Mouse (Mus musculus) hindbrain, embryonic 15.5 days (tissue): Measurements from ENCODE around the gene Ldlrap1. TPM values are rescaled to one million over a fixed set of nuclear protein-coding genes. Genes with fewer than 3 reads are reported as not detected.
"Not testable (repeated sequence)": the region's sequence is repeated elsewhere in the genome, so short reads cannot be mapped to it uniquely, and the experiment has no call there.

Experiments
- ATAC-seq: fragments of 200-750 bp; cut with Nextera tagmentation; 2 replicates; pipeline ENCODE4 v1.8.0; 2017; ENCODE audit warnings: low read depth, moderate number of reproducible peaks, moderate TSS enrichment; ENCODE audit not compliant: low FRiP score
- H3K27ac ChIP-seq: fragments of 300-500 bp; sonication (generic); replicated peaks from 2 replicates; pipeline ENCODE4 v1.5.1; 2015; ENCODE audit warnings: mild to moderate bottlenecking, inconsistent platforms
- H3K27me3 ChIP-seq: fragments of 300-500 bp; sonication (generic); 2 replicates; pipeline ENCODE4 v1.6.1; 2015; ENCODE audit warnings: control low read depth, inconsistent platforms
- H3K36me3 ChIP-seq: fragments of 300-500 bp; sonication (generic); 2 replicates; pipeline ENCODE4 v1.6.1; 2015; ENCODE audit warnings: control low read depth, inconsistent platforms
- H3K4me1 ChIP-seq: fragments of 300-500 bp; sonication (generic); replicated peaks from 2 replicates; pipeline ENCODE4 v1.6.1; 2015; ENCODE audit warnings: control low read depth, inconsistent platforms
- H3K4me2 ChIP-seq: fragments of 300-500 bp; sonication (generic); 2 replicates; pipeline ENCODE4 v1.6.1; 2015; ENCODE audit warnings: moderate library complexity, mild to moderate bottlenecking, inconsistent platforms
- H3K4me3 ChIP-seq: fragments of 300-500 bp; sonication (generic); 2 replicates; pipeline ENCODE4 v1.5.1; 2015; ENCODE audit warnings: mild to moderate bottlenecking, inconsistent platforms
- H3K9ac ChIP-seq: fragments of 300-500 bp; sonication (generic); 2 replicates; pipeline ENCODE4 v1.6.1; 2015; ENCODE audit warnings: inconsistent platforms
- H3K9me3 ChIP-seq: fragments of 300-500 bp; sonication (generic); 2 replicates; pipeline ENCODE4 v1.6.1; 2016; ENCODE audit warnings: control low read depth, inconsistent platforms
- WGBS: fragments of 180-500 bp; shearing (Covaris S2); methylation state at CpG from one replicate; pipeline ENCODE4 v1.1.7; 2015; 5-methylcytosine and 5-hydroxymethylcytosine counted together
- polyA plus RNA-seq: library from polyadenylated mRNA; unstranded; fragments of >200 nt; fragmentation: Nextera tagmentation; extraction: Ambion mirVana; gene quantifications from 2 replicates; pipeline ENCODE4 v1.2.1, GENCODE M21; 2015

Ldlrap1 gene
- polyA plus RNA-seq, 1 experiment from 2014 or later = 2.7 TPM

DNA sequence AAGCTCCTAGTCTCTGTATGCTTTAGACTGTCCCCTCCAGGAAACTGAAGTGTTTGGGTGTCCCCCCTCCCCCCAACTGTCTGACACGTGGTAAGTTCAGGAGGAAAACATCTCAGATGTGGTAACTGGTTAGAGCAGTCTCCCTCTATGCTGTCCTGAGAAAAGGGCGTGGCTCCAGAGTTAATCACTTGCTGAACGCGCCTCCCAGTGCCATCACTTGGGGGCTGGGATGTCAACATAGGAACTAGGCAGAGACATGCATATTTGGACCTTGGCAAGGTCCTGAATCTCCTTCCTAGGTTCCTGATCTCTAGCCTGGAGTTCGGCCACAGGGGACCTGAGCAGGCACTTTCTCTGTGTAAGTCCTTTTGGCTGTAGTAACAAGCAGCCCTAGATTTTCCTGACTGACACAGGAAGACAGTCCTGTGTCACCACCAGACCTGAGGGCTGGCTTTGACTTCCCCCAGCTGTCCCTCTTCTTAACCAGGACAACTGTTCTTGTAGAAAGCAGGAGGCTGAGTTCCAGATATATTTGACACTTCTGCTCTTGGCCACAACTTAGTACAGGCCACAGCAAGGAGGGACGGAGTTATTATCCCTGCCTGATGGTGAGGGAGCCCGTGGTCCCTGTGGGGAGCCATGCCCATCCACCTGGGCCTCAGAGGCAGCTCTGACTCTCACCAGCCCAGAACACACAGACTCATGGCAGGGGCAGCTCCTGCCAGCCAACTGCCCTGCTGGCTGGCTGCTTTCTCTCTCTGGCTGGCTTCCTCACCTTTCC, 28.9 kb upstream of the Ldlrap1 start:
- 33% methylated on average over 7 of the region's 7 CpGs for WGBS
- Histone ChIP-seq H3K9ac (no peak overlapping the region), H3K4me2 (no peak overlapping the region), H3K4me1 (no peaks in the 10 kb centered on the region), H3K4me3 (no peak overlapping the region), H3K36me3 (peaks cover 10% of the 10 kb centered on the region; the same call in 1 of the 2 replicates), H3K9me3 (no peaks in the 10 kb centered on the region), H3K27me3 (no peaks in the 10 kb centered on the region), H3K27ac (no peak overlapping the region)
- no peak for ATAC-seq

DNA sequence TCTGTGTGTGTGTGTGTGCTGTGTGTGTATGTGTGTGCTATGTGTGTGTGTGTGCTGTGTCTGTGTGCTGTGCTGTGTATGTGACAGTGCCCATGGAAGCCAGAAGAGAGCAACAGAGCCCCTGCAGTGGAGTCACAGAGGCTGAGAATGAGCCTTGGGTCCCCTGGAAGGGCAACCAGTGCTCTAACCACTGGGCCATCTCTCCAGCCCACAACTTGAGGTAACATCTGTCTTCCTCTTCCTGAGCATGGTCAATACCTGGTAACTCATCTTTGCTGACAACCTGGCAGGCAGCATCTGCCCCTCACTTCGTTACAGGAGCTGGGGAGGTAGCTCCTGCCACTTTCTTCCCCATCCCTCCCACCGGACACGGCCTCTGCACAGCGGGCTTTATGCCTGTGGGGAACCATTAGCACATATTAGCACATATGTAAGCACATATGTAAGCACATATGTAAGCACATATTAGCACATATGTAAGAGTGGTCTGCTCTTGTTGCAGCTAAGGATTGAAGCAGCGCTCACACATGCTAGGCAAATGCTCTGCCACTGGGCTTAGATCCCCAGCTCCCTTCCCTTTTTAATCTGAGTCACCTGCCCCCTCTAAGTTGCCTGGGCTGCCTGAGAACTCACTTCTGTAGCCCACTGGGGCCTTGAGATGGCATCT, 28.1 kb upstream of the Ldlrap1 start:
- Histone ChIP-seq H3K27me3 (no peaks in the 10 kb centered on the region), H3K36me3 (peaks cover 2% of the 10 kb centered on the region; the same call in 1 of the 2 replicates), H3K27ac (no peak overlapping the region), H3K4me3 (no peak overlapping the region), H3K9me3 (no peaks in the 10 kb centered on the region), H3K9ac (no peak overlapping the region), H3K4me2 (no peak overlapping the region), H3K4me1 (no peaks in the 10 kb centered on the region)
- ATAC-seq = no peak
- 79% methylated on average over 5 of the region's 5 CpGs for WGBS

GRCm38 (mm10) chr4:134794959-134795358, 27.1 kb upstream of the Ldlrap1 start:
- not testable (repeated sequence) for H3K27ac ChIP-seq, H3K9ac ChIP-seq, H3K9me3 ChIP-seq, H3K4me1 ChIP-seq, H3K36me3 ChIP-seq, H3K4me3 ChIP-seq, H3K27me3 ChIP-seq, H3K4me2 ChIP-seq, ATAC-seq

GRCm38 (mm10) chr4:134793213-134793956, 25.6 kb upstream of the Ldlrap1 start:
- no peaks in the 10 kb centered on the region for H3K36me3 ChIP-seq
- no peaks in the 10 kb centered on the region for H3K9me3 ChIP-seq
- H3K27me3 ChIP-seq = no peaks in the 10 kb centered on the region
- no peak overlapping the region for H3K9ac ChIP-seq
- H3K4me1 ChIP-seq = no peaks in the 10 kb centered on the region
- no peak overlapping the region for H3K27ac ChIP-seq
- no peak for ATAC-seq
- 51% methylated on average over 10 of the region's 10 CpGs for WGBS
- no peak overlapping the region for H3K4me3 ChIP-seq
- H3K4me2 ChIP-seq = no peak overlapping the region

- no peak overlapping the region for H3K27ac ChIP-seq
- no peaks in the 10 kb centered on the region for H3K27me3 ChIP-seq
- no peaks in the 10 kb centered on the region for H3K4me1 ChIP-seq
- H3K4me2 ChIP-seq = no peak overlapping the region
- no peaks in the 10 kb centered on the region for H3K9me3 ChIP-seq
- H3K4me3 ChIP-seq = no peak overlapping the region
- whole genome bisulfite sequencing = 47% methylated on average over 6 of the region's 6 CpGs
- H3K36me3 ChIP-seq = no peaks in the 10 kb centered on the region
- H3K9ac ChIP-seq = no peak overlapping the region
- no peak for ATAC-seq
These were observed 23.9 kb upstream of the Ldlrap1 start for GRCm38 (mm10) chr4:134791731-134792130.

GRCm38 (mm10) chr4:134786946-134787345, 19.1 kb upstream of the Ldlrap1 start:
- no peaks in the 10 kb centered on the region for H3K36me3 ChIP-seq
- 32% methylated on average over 10 of the region's 10 CpGs for WGBS
- no peak overlapping the region for H3K4me2 ChIP-seq

GRCm38 (mm10) chr4:134784701-134785100, 16.9 kb upstream of the Ldlrap1 start:
- WGBS = 56% methylated on average over 5 of the region's 5 CpGs
- Histone ChIP-seq H3K4me3 (no peak overlapping the region), H3K9ac (no peak overlapping the region), H3K27me3 (no peaks in the 10 kb centered on the region), H3K36me3 (no peaks in the 10 kb centered on the region), H3K4me2 (no peak overlapping the region), H3K9me3 (no peaks in the 10 kb centered on the region), H3K4me1 (no peaks in the 10 kb centered on the region), H3K27ac (no peak overlapping the region)
- ATAC-seq = no peak

More at GRCm38 (mm10) chr4:134786946-134787345, 19.1 kb upstream of the Ldlrap1 start:
- ATAC-seq = no peak
- Histone ChIP-seq H3K27me3 (no peaks in the 10 kb centered on the region), H3K4me1 (no peaks in the 10 kb centered on the region), H3K27ac (no peak overlapping the region), H3K9me3 (no peaks in the 10 kb centered on the region), H3K4me3 (no peak overlapping the region), H3K9ac (no peak overlapping the region)

- Histone ChIP-seq H3K27ac (no peak overlapping the region), H3K4me1 (no peaks in the 10 kb centered on the region), H3K9me3 (no peaks in the 10 kb centered on the region), H3K36me3 (no peaks in the 10 kb centered on the region), H3K9ac (no peak overlapping the region), H3K4me2 (no peak overlapping the region), H3K27me3 (no peaks in the 10 kb centered on the region), H3K4me3 (no peak overlapping the region)
- ATAC-seq = no peak
- 36% methylated on average over 14 of the region's 14 CpGs for WGBS
These were observed 11.5 kb upstream of the Ldlrap1 start for GRCm38 (mm10) chr4:134779136-134779934.

DNA sequence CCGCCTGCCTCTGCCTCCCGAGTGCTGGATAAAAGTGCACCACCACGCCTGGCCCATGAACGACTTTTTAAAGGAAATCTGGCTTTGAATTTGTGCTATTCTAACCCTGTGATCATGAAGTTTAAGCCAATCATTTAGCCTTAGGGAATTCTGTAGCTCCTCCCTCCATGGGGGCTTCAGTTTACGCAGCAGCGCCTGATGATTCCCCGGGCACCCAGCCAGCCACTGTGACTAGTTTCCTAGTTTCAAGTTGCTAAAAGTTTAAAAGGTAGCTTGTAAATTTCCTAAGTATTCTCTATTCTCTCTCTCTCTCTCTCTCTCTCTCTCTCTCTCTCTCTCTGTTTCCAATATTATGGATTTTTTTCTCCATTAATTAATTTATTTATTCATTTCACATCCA, 8.4 kb upstream of the Ldlrap1 start:
- no peak for ATAC-seq
- Histone ChIP-seq H3K9ac (no peak overlapping the region), H3K9me3 (no peaks in the 10 kb centered on the region), H3K4me2 (no peak overlapping the region), H3K27ac (no peak overlapping the region), H3K4me3 (no peak overlapping the region), H3K27me3 (no peaks in the 10 kb centered on the region), H3K36me3 (no peaks in the 10 kb centered on the region), H3K4me1 (no peaks in the 10 kb centered on the region)
- WGBS = 70% methylated on average over 7 of the region's 7 CpGs

DNA sequence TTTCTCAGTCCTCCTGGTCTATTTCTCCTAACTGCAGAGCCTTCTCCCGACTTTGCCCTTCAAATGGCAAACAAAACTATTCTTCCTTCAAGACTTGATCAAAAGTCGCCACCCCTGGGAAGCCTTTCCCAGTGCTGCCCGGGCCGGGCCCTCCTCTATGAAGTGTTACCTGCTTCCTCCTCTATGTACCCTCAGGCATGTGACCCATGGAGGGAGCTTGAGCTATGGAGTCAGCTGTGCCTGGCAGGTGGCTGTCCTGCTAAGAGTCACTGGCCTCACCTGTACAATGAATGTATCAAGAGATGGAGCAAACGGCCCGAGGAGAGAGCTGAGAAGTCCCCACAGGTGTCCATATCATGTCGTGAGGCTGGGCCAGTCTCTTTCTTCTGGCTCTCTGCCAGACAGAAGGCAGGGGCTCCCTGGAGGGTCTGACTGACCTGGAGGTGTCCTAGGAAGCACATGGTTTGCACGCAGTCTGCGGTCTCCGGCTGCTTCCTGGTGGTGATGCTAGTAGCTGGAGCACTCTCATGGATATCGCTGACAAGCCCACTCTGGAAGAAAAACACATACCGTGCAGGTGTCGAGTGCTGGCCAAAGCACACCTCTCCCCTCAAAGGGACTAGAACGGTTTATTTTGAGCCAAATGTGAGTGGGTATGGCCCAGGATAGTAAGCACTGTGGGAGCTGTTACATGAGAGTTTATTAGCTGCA, 7.6 kb upstream of the Ldlrap1 start:
- H3K4me1 ChIP-seq = no peaks in the 10 kb centered on the region
- WGBS = 59% methylated on average over 14 of the region's 14 CpGs
- no peak overlapping the region for H3K4me2 ChIP-seq
- H3K9me3 ChIP-seq = no peaks in the 10 kb centered on the region
- no peak for ATAC-seq
- no peak overlapping the region for H3K27ac ChIP-seq
- no peak overlapping the region for H3K9ac ChIP-seq
- H3K36me3 ChIP-seq = no peaks in the 10 kb centered on the region
- no peak overlapping the region for H3K4me3 ChIP-seq
- H3K27me3 ChIP-seq = no peaks in the 10 kb centered on the region

- Histone ChIP-seq H3K27ac (no peak overlapping the region), H3K9ac (no peak overlapping the region), H3K27me3 (peaks cover 5% of the 10 kb centered on the region), H3K4me3 (no peak overlapping the region), H3K4me2 (no peak overlapping the region), H3K4me1 (no peaks in the 10 kb centered on the region), H3K36me3 (no peaks in the 10 kb centered on the region), H3K9me3 (no peaks in the 10 kb centered on the region)
- 89% methylated on average over 6 of the region's 6 CpGs for WGBS
- ATAC-seq = no peak
These were observed 6.3 kb upstream of the Ldlrap1 start for GRCm38 (mm10) chr4:134774126-134774525.
